Mouse (Mus musculus): ENCODE measurements around the gene Atp5mpl. TPM values are rescaled to one million over a fixed set of nuclear protein-coding genes. Genes with fewer than 3 reads are reported as not detected.

Atp5mpl gene
- polyA plus RNA-seq, 1 experiment: 645 TPM

GRCm38 (mm10) chr12:111999735-112000134 lies 33.0 kb upstream of the Atp5mpl start:
- no peaks in the 10 kb centered on the region for H3K36me3 ChIP-seq (ENCODE audit: control insufficient read depth, insufficient read depth)
- no peak overlapping the region for H3ac ChIP-seq (ENCODE audit: control insufficient read depth, insufficient read length)
- no peak for TF ChIP-seq CEBPB (IDR thresholded peaks at IDR 0.05; ENCODE audit: insufficient read depth, poor library complexity, severe bottlenecking)
- H3K4me2 ChIP-seq (ENCODE audit: low read depth): no peak overlapping the region
- no peaks in the 10 kb centered on the region for H3K79me2 ChIP-seq (ENCODE audit: control insufficient read depth, insufficient read depth)
- H3K27me3 ChIP-seq (ENCODE audit: control insufficient read depth, insufficient read depth, insufficient read length): peaks cover 5% of the 10 kb centered on the region
- H3K4me3 ChIP-seq: no peak overlapping the region

- Histone ChIP-seq H3K79me2 (ENCODE audit: control insufficient read depth, insufficient read depth) (no peaks in the 10 kb centered on the region), H3K4me3 (no peak overlapping the region), H3K27me3 (ENCODE audit: control insufficient read depth, insufficient read depth, insufficient read length) (no peaks in the 10 kb centered on the region), H3ac (ENCODE audit: control insufficient read depth, insufficient read length) (no peak overlapping the region), H3K36me3 (ENCODE audit: control insufficient read depth, insufficient read depth) (no peaks in the 10 kb centered on the region), H3K4me2 (ENCODE audit: low read depth) (no peak overlapping the region)
- TF ChIP-seq CEBPB (IDR thresholded peaks at IDR 0.05; ENCODE audit: insufficient read depth, poor library complexity, severe bottlenecking) (no peak), USF1 (IDR thresholded peaks at IDR 0.05; ENCODE audit: low read depth) (no peak), MYOD1 (IDR thresholded peaks at IDR 0.05; ENCODE audit: control insufficient read depth in 1 of 3, insufficient read length in 2 of 3, low read depth in 2 of 3) (peak in 1 of 3 experiments; percentile 51), MYOG (IDR thresholded peaks at IDR 0.05; ENCODE audit: control insufficient read depth in 1 of 3, insufficient read depth in 1 of 3, insufficient read length in 2 of 3, low read depth in 2 of 3) (peak in 1 of 3 experiments; percentile 38)
Measured at GRCm38 (mm10) chr12:111995161-111995560, 28.4 kb upstream of the Atp5mpl start.

GRCm38 (mm10) chr12:111992626-111993025 lies 25.8 kb upstream of the Atp5mpl start:
- H3K27me3 ChIP-seq (ENCODE audit: control insufficient read depth, insufficient read depth, insufficient read length): no peaks in the 10 kb centered on the region
- no peak overlapping the region for H3K4me2 ChIP-seq (ENCODE audit: low read depth)
- TF ChIP-seq TCF12 (IDR thresholded peaks at IDR 0.05; ENCODE audit: insufficient read depth, poor library complexity, severe bottlenecking): no peak
- no peak for TF ChIP-seq MYOG (IDR thresholded peaks at IDR 0.05; ENCODE audit: control insufficient read depth in 1 of 3, insufficient read depth in 1 of 3, insufficient read length in 2 of 3, low read depth in 2 of 3)
- TF ChIP-seq USF1 (IDR thresholded peaks at IDR 0.05; ENCODE audit: low read depth): no peak
- no peak for TF ChIP-seq E2F4 (IDR thresholded peaks at IDR 0.05; ENCODE audit: insufficient read depth)
- no peak for TF ChIP-seq POLR2AphosphoS2 (IDR thresholded peaks at IDR 0.05; ENCODE audit: insufficient read length, low read depth)
- TF ChIP-seq CEBPB (IDR thresholded peaks at IDR 0.05; ENCODE audit: insufficient read depth, poor library complexity, severe bottlenecking): no peak
- TF ChIP-seq SRF (IDR thresholded peaks at IDR 0.05; ENCODE audit: control insufficient read depth, insufficient read length, low read depth): no peak
- no peak for TF ChIP-seq MYOD1 (IDR thresholded peaks at IDR 0.05; ENCODE audit: control insufficient read depth in 1 of 3, insufficient read length in 2 of 3, low read depth in 2 of 3)
- no peak for TF ChIP-seq TCF3 (IDR thresholded peaks at IDR 0.05; ENCODE audit: insufficient read length, low read depth)
- no peak for TF ChIP-seq POLR2A (IDR thresholded peaks at IDR 0.05; ENCODE audit: insufficient read length, low read depth)
- no peak for TF ChIP-seq REST (IDR thresholded peaks at IDR 0.05; ENCODE audit: insufficient read depth, insufficient read length)
- no peak for TF ChIP-seq MAX (IDR thresholded peaks at IDR 0.05; ENCODE audit: low read depth)
- no peak overlapping the region for H3K4me3 ChIP-seq
- H3ac ChIP-seq (ENCODE audit: control insufficient read depth, insufficient read length): no peak overlapping the region
- H3K79me2 ChIP-seq (ENCODE audit: control insufficient read depth, insufficient read depth): no peaks in the 10 kb centered on the region
- no peaks in the 10 kb centered on the region for H3K36me3 ChIP-seq (ENCODE audit: control insufficient read depth, insufficient read depth)

GRCm38 (mm10) chr12:111986756-111987155 lies 20.0 kb upstream of the Atp5mpl start:
- Histone ChIP-seq H3K27me3 (ENCODE audit: control insufficient read depth, insufficient read depth, insufficient read length) (no peaks in the 10 kb centered on the region), H3K79me2 (ENCODE audit: control insufficient read depth, insufficient read depth) (no peaks in the 10 kb centered on the region), H3K4me2 (ENCODE audit: low read depth) (no peak overlapping the region), H3K36me3 (ENCODE audit: control insufficient read depth, insufficient read depth) (no peaks in the 10 kb centered on the region), H3ac (ENCODE audit: control insufficient read depth, insufficient read length) (no peak overlapping the region), H3K4me3 (no peak overlapping the region)
- TF ChIP-seq POLR2A (IDR thresholded peaks at IDR 0.05; ENCODE audit: insufficient read length, low read depth) (no peak), E2F4 (IDR thresholded peaks at IDR 0.05; ENCODE audit: insufficient read depth) (no peak), REST (IDR thresholded peaks at IDR 0.05; ENCODE audit: insufficient read depth, insufficient read length) (no peak), SRF (IDR thresholded peaks at IDR 0.05; ENCODE audit: control insufficient read depth, insufficient read length, low read depth) (no peak), TCF12 (IDR thresholded peaks at IDR 0.05; ENCODE audit: insufficient read depth, poor library complexity, severe bottlenecking) (no peak), TCF3 (IDR thresholded peaks at IDR 0.05; ENCODE audit: insufficient read length, low read depth) (no peak), USF1 (IDR thresholded peaks at IDR 0.05; ENCODE audit: low read depth) (no peak), MAX (IDR thresholded peaks at IDR 0.05; ENCODE audit: low read depth) (no peak), CEBPB (IDR thresholded peaks at IDR 0.05; ENCODE audit: insufficient read depth, poor library complexity, severe bottlenecking) (no peak), POLR2AphosphoS2 (IDR thresholded peaks at IDR 0.05; ENCODE audit: insufficient read length, low read depth) (no peak), MYOD1 (IDR thresholded peaks at IDR 0.05; ENCODE audit: control insufficient read depth in 1 of 3, insufficient read length in 2 of 3, low read depth in 2 of 3) (no peak), MYOG (IDR thresholded peaks at IDR 0.05; ENCODE audit: control insufficient read depth in 1 of 3, insufficient read depth in 1 of 3, insufficient read length in 2 of 3, low read depth in 2 of 3) (no peak)

GRCm38 (mm10) chr12:111983165-111983564 lies 16.4 kb upstream of the Atp5mpl start:
- H3ac ChIP-seq (ENCODE audit: control insufficient read depth, insufficient read length): no peak overlapping the region
- H3K79me2 ChIP-seq (ENCODE audit: control insufficient read depth, insufficient read depth): no peaks in the 10 kb centered on the region
- H3K4me2 ChIP-seq (ENCODE audit: low read depth): no peak overlapping the region
- no peaks in the 10 kb centered on the region for H3K27me3 ChIP-seq (ENCODE audit: control insufficient read depth, insufficient read depth, insufficient read length)
- TF ChIP-seq MAX (IDR thresholded peaks at IDR 0.05; ENCODE audit: low read depth) (no peak), POLR2A (IDR thresholded peaks at IDR 0.05; ENCODE audit: insufficient read length, low read depth) (no peak), E2F4 (IDR thresholded peaks at IDR 0.05; ENCODE audit: insufficient read depth) (no peak), MYOG (IDR thresholded peaks at IDR 0.05; ENCODE audit: control insufficient read depth in 1 of 3, insufficient read depth in 1 of 3, insufficient read length in 2 of 3, low read depth in 2 of 3) (no peak), SRF (IDR thresholded peaks at IDR 0.05; ENCODE audit: control insufficient read depth, insufficient read length, low read depth) (no peak), TCF3 (IDR thresholded peaks at IDR 0.05; ENCODE audit: insufficient read length, low read depth) (no peak), POLR2AphosphoS2 (IDR thresholded peaks at IDR 0.05; ENCODE audit: insufficient read length, low read depth) (no peak), CEBPB (IDR thresholded peaks at IDR 0.05; ENCODE audit: insufficient read depth, poor library complexity, severe bottlenecking) (no peak)
- no peak overlapping the region for H3K4me3 ChIP-seq
- no peaks in the 10 kb centered on the region for H3K36me3 ChIP-seq (ENCODE audit: control insufficient read depth, insufficient read depth)
